Mouse (Mus musculus): ENCODE results near the gene Sema3f. TPM values are rescaled to one million over a fixed set of nuclear protein-coding genes. Genes with fewer than 3 reads are reported as not detected.

The Sema3f gene
- polyA plus RNA-seq, 1 experiment = 41.3 TPM

- TF ChIP-seq CTCF (IDR thresholded peaks at IDR 0.05; ENCODE audit: borderline replicate concordance, control insufficient read depth, extremely low read depth, insufficient read depth, low read length, poor library complexity) = peak; percentile 98
- peak; percentile 50; the same call in 1 of the 2 replicates for TF ChIP-seq POLR2A (IDR thresholded peaks at IDR 0.05; ENCODE audit: control insufficient read depth, extremely low read depth, insufficient read depth, low read length, poor library complexity)
- DNase-seq = peak; percentile 94
- H3K27ac ChIP-seq (ENCODE audit: control insufficient read depth, insufficient read depth, low read length) = peak overlapping the region; percentile 82
- H3K4me1 ChIP-seq (replicated peaks; ENCODE audit: control insufficient read depth, insufficient read depth, low read length) = peaks cover 16% of the 10 kb centered on the region
- H3K36me3 ChIP-seq (ENCODE audit: control insufficient read depth, insufficient read depth, low read length) = no peaks in the 10 kb centered on the region
- 3% methylated on average over 35 of the region's 35 CpGs for WGBS
- H3K27me3 ChIP-seq (ENCODE audit: control insufficient read depth, insufficient read depth, low read length) = no peaks in the 10 kb centered on the region
- H3K4me3 ChIP-seq (ENCODE audit: control insufficient read depth, insufficient read depth, low read length) = peak overlapping the region; percentile 78
These were observed 65.7 kb downstream of the Sema3f start for GRCm38 (mm10) chr9:107644495-107645152.

GRCm38 (mm10) chr9:107643544-107644214, 66.6 kb downstream of the Sema3f start:
- Histone ChIP-seq H3K27ac (ENCODE audit: control insufficient read depth, insufficient read depth, low read length) (no peak overlapping the region), H3K4me1 (replicated peaks; ENCODE audit: control insufficient read depth, insufficient read depth, low read length) (peaks cover 16% of the 10 kb centered on the region), H3K36me3 (ENCODE audit: control insufficient read depth, insufficient read depth, low read length) (no peaks in the 10 kb centered on the region), H3K27me3 (ENCODE audit: control insufficient read depth, insufficient read depth, low read length) (no peaks in the 10 kb centered on the region), H3K4me3 (ENCODE audit: control insufficient read depth, insufficient read depth, low read length) (no peak overlapping the region)
- 94% methylated on average over 13 of the region's 13 CpGs for WGBS
- DNase-seq = no peak
- TF ChIP-seq POLR2A (IDR thresholded peaks at IDR 0.05; ENCODE audit: control insufficient read depth, extremely low read depth, insufficient read depth, low read length, poor library complexity) (no peak), CTCF (IDR thresholded peaks at IDR 0.05; ENCODE audit: borderline replicate concordance, control insufficient read depth, extremely low read depth, insufficient read depth, low read length, poor library complexity) (no peak)

- Histone ChIP-seq H3K4me3 (ENCODE audit: control insufficient read depth, insufficient read depth, low read length) (no peak overlapping the region), H3K27me3 (ENCODE audit: control insufficient read depth, insufficient read depth, low read length) (no peaks in the 10 kb centered on the region), H3K27ac (ENCODE audit: control insufficient read depth, insufficient read depth, low read length) (no peak overlapping the region), H3K4me1 (replicated peaks; ENCODE audit: control insufficient read depth, insufficient read depth, low read length) (peaks cover 16% of the 10 kb centered on the region), H3K36me3 (ENCODE audit: control insufficient read depth, insufficient read depth, low read length) (no peaks in the 10 kb centered on the region)
- no peak for TF ChIP-seq POLR2A (IDR thresholded peaks at IDR 0.05; ENCODE audit: control insufficient read depth, extremely low read depth, insufficient read depth, low read length, poor library complexity)
- no peak for TF ChIP-seq CTCF (IDR thresholded peaks at IDR 0.05; ENCODE audit: borderline replicate concordance, control insufficient read depth, extremely low read depth, insufficient read depth, low read length, poor library complexity)
- no peak for DNase-seq
- 94% methylated on average over 8 of the region's 8 CpGs for WGBS
These were observed 68.6 kb downstream of the Sema3f start for GRCm38 (mm10) chr9:107641666-107642065.

- TF ChIP-seq POLR2A (IDR thresholded peaks at IDR 0.05; ENCODE audit: control insufficient read depth, extremely low read depth, insufficient read depth, low read length, poor library complexity) (no peak), CTCF (IDR thresholded peaks at IDR 0.05; ENCODE audit: borderline replicate concordance, control insufficient read depth, extremely low read depth, insufficient read depth, low read length, poor library complexity) (no peak)
- Histone ChIP-seq H3K4me3 (ENCODE audit: control insufficient read depth, insufficient read depth, low read length) (no peak overlapping the region), H3K36me3 (ENCODE audit: control insufficient read depth, insufficient read depth, low read length) (no peaks in the 10 kb centered on the region), H3K27me3 (ENCODE audit: control insufficient read depth, insufficient read depth, low read length) (no peaks in the 10 kb centered on the region), H3K4me1 (replicated peaks; ENCODE audit: control insufficient read depth, insufficient read depth, low read length) (peaks cover 21% of the 10 kb centered on the region), H3K27ac (ENCODE audit: control insufficient read depth, insufficient read depth, low read length) (no peak overlapping the region)
- peak; percentile 45 for DNase-seq
- 21% methylated on average over 8 of the region's 8 CpGs for WGBS
These were observed 70.0 kb downstream of the Sema3f start for GRCm38 (mm10) chr9:107640257-107640772.

GRCm38 (mm10) chr9:107637070-107637469, 73.2 kb downstream of the Sema3f start:
- Histone ChIP-seq H3K27me3 (ENCODE audit: control insufficient read depth, insufficient read depth, low read length) (no peaks in the 10 kb centered on the region), H3K36me3 (ENCODE audit: control insufficient read depth, insufficient read depth, low read length) (no peaks in the 10 kb centered on the region), H3K4me1 (replicated peaks; ENCODE audit: control insufficient read depth, insufficient read depth, low read length) (peaks cover 24% of the 10 kb centered on the region), H3K27ac (ENCODE audit: control insufficient read depth, insufficient read depth, low read length) (no peak overlapping the region), H3K4me3 (ENCODE audit: control insufficient read depth, insufficient read depth, low read length) (no peak overlapping the region)
- 94% methylated on average over 7 of the region's 7 CpGs for WGBS
- TF ChIP-seq CTCF (IDR thresholded peaks at IDR 0.05; ENCODE audit: borderline replicate concordance, control insufficient read depth, extremely low read depth, insufficient read depth, low read length, poor library complexity) = no peak
- no peak for TF ChIP-seq POLR2A (IDR thresholded peaks at IDR 0.05; ENCODE audit: control insufficient read depth, extremely low read depth, insufficient read depth, low read length, poor library complexity)
- no peak for DNase-seq

DNA sequence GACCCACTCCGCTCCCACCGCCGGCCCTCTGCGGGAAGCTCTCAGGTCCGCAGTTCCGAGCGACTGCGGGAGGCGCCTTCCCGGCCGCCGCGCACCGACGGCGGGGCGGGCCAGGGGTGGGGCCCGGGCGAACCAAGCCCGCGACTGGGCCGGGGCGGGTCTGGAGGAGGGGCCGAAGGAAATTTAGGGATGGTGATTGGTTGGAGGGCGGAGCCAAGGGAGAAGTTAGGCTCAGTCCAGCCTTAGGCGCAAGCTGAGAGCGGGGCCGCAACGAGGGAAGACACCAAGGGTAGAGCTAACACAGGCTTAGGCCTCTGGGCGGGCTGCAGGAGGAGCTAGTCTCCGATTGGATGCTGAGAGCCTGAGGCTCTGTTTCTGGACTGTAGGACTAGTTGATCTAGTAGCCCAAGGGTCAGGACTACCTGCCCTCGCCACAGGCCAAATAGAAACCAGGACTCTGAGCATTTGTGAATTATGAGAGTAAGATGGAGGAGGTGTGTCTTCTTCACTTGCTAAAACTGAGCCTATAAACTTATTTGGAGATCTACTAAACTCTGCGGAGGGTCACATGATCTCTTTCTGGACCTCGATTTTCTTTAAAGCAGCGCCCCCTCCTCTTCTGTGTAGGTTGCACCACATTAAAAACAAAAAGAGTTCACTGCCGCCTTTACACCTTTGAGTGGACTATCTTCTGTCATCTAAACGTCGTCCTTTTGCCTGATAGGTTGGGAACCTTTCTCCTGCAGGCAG, 74.8 kb downstream of the Sema3f start, which contains the start of gene Gnai2:
TSS of gene Gnai2 (minus strand) at position 89 of the 750 bp plus-strand sequence.
- H3K4me1 ChIP-seq (replicated peaks; ENCODE audit: control insufficient read depth, insufficient read depth, low read length) = peaks cover 35% of the 10 kb centered on the region
- peak; percentile 98 for DNase-seq
- peak within 1 kb of the TSS; percentile 85 for H3K4me3 ChIP-seq (ENCODE audit: control insufficient read depth, insufficient read depth, low read length)
- peak within 1 kb of the TSS; percentile 77 for H3K27ac ChIP-seq (ENCODE audit: control insufficient read depth, insufficient read depth, low read length)
- 1% methylated on average over 38 of the region's 38 CpGs for WGBS
- no peaks in the 10 kb centered on the region for H3K36me3 ChIP-seq (ENCODE audit: control insufficient read depth, insufficient read depth, low read length)
- H3K27me3 ChIP-seq (ENCODE audit: control insufficient read depth, insufficient read depth, low read length) = no peaks in the 10 kb centered on the region
- TF ChIP-seq CTCF (IDR thresholded peaks at IDR 0.05; ENCODE audit: borderline replicate concordance, control insufficient read depth, extremely low read depth, insufficient read depth, low read length, poor library complexity) (peak; percentile 65; the same call in 1 of the 2 replicates), POLR2A (IDR thresholded peaks at IDR 0.05; ENCODE audit: control insufficient read depth, extremely low read depth, insufficient read depth, low read length, poor library complexity) (peak; percentile 98)
